ENCODE assay signal across 8 mouse cellular contexts in the genomic region with DNA sequence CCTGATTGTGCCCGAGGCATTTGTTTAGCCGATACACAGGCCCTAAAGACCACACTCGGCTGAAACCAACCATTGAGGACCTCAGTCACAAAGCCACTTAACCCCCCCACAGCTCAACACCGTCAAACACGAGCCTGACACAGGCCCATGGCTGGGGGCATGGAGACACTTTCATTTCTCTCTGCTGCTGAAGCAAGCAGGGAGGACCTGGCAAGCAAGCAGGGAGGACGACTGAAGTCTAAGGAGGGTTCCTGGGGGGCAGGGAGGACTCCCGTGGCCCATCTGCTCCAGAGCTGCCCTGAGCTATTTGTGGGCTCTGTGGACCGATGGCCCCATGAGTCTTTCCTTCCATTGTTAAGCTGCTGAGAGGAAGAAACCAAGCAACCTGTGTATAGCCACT. TPM values are rescaled to one million over a fixed set of nuclear protein-coding genes. Genes with fewer than 3 reads are reported as not detected.
DNase-seq lines count a peak whose midpoint lies in the region; ATAC-seq and TF ChIP-seq lines count a peak whose summit lies in the region.

No protein-coding gene starts in this region.

- peaks cover 80% of the 10 kb centered on the region for H3K4me1 ChIP-seq in heart, embryonic 13.5 days
- H3K4me1 ChIP-seq in cortical plate, adult 2 months (ENCODE audit: control insufficient read depth, insufficient read depth, low read length), result peaks cover 33% of the 10 kb centered on the region
- H3K4me1 ChIP-seq in hindbrain, embryonic 15.5 days (replicated peaks), result peaks cover 75% of the 10 kb centered on the region
- peaks cover 50% of the 10 kb centered on the region for H3K4me1 ChIP-seq in midbrain, embryonic 14.5 days (ENCODE audit: control insufficient read depth, insufficient read depth, low read length)

- no peaks in the 10 kb centered on the region for H3K9me3 ChIP-seq in heart, embryonic 13.5 days
- no peaks in the 10 kb centered on the region for H3K9me3 ChIP-seq in hindbrain, embryonic 15.5 days
- no peaks in the 10 kb centered on the region for H3K9me3 ChIP-seq in midbrain, embryonic 14.5 days (ENCODE audit: control insufficient read depth, low read length)

- no peak for DNase-seq in heart, postnatal 4 days
- peak; percentile 46 for DNase-seq in midbrain, embryonic 14.5 days
- no peak for DNase-seq in urinary bladder, postnatal 10 days (ENCODE audit: low spot score)
- no peak for DNase-seq in left cerebral cortex, adult 9 months (ENCODE audit: low spot score in 2 of 2)
- no peak for DNase-seq in thymus, postnatal 4 days

- no peaks in the 10 kb centered on the region for H3K27me3 ChIP-seq in heart, embryonic 13.5 days (replicated peaks)
- no peaks in the 10 kb centered on the region for H3K27me3 ChIP-seq in hindbrain, embryonic 15.5 days
- no peaks in the 10 kb centered on the region for H3K27me3 ChIP-seq in midbrain, embryonic 14.5 days (ENCODE audit: control insufficient read depth, insufficient read depth, low read length)

- no peak for TF ChIP-seq CTCF in cortical plate, adult 2 months (IDR thresholded peaks at IDR 0.05; ENCODE audit: extremely low read depth, insufficient read depth, low read length)

- peaks cover 37% of the 10 kb centered on the region for H3K36me3 ChIP-seq in heart, embryonic 13.5 days
- H3K36me3 ChIP-seq in hindbrain, embryonic 15.5 days, result peaks cover 25% of the 10 kb centered on the region
- peaks cover 34% of the 10 kb centered on the region for H3K36me3 ChIP-seq in midbrain, embryonic 14.5 days (ENCODE audit: control insufficient read depth, insufficient read depth, low read length)

- WGBS in heart, embryonic 13.5 days, result 10% methylated on average over 8 of the region's 8 CpGs
- WGBS in hindbrain, embryonic 15.5 days, result 3% methylated on average over 8 of the region's 8 CpGs
- WGBS in midbrain, embryonic 14.5 days, result 2% methylated on average over 8 of the region's 8 CpGs

- H3K27ac ChIP-seq in heart, embryonic 13.5 days (replicated peaks), result peak overlapping the region; percentile 96
- peak overlapping the region; percentile 67 for H3K27ac ChIP-seq in cortical plate, adult 2 months (ENCODE audit: insufficient read depth, low read length)
- peak overlapping the region; percentile 73 for H3K27ac ChIP-seq in hindbrain, embryonic 15.5 days (replicated peaks)
- peak overlapping the region; percentile 87 for H3K27ac ChIP-seq in midbrain, embryonic 14.5 days (replicated peaks; ENCODE audit: low read depth, low read length)

- TF ChIP-seq POLR2A in cortical plate, adult 2 months (IDR thresholded peaks at IDR 0.05; ENCODE audit: extremely low read depth, insufficient read depth, low read length), result no peak

- peak overlapping the region; percentile 33 for H3K4me3 ChIP-seq in heart, embryonic 13.5 days
- no peak overlapping the region for H3K4me3 ChIP-seq in cortical plate, adult 2 months (ENCODE audit: insufficient read depth, low read length)
- H3K4me3 ChIP-seq in hindbrain, embryonic 15.5 days, result no peak overlapping the region
- H3K4me3 ChIP-seq in midbrain, embryonic 14.5 days (replicated peaks; ENCODE audit: low read depth, low read length), result no peak overlapping the region

- H3K9ac ChIP-seq in heart, embryonic 13.5 days, result peak overlapping the region; percentile 75
- H3K9ac ChIP-seq in hindbrain, embryonic 15.5 days, result peak overlapping the region; percentile 9; the same call in 1 of the 2 replicates
- peak overlapping the region; percentile 48 for H3K9ac ChIP-seq in midbrain, embryonic 14.5 days (replicated peaks; ENCODE audit: low read length)

- H3K4me2 ChIP-seq in heart, embryonic 13.5 days, result peak overlapping the region; percentile 62
- H3K4me2 ChIP-seq in hindbrain, embryonic 15.5 days, result peak overlapping the region; percentile 33
- peak overlapping the region; percentile 38 for H3K4me2 ChIP-seq in midbrain, embryonic 14.5 days (ENCODE audit: low read length)

- ATAC-seq in heart, embryonic 13.5 days (ENCODE audit: extremely low read depth, insufficient number of reproducible peaks, low FRiP score, low TSS enrichment), result no peak
- no peak for ATAC-seq in hindbrain, embryonic 15.5 days (ENCODE audit: low FRiP score, low read depth)
- ATAC-seq in midbrain, embryonic 14.5 days (ENCODE audit: low FRiP score, low TSS enrichment), result no peak

RNA-seq across cellular contexts. Expression of gene Vps37b, which starts 20.1 kb away (rescaled TPM):
- polyA plus RNA-seq in heart, embryonic 13.5 days (2015; fragmentation: Nextera tagmentation; extraction: Ambion mirVana), result 51.2 and 52.2 TPM in 2 replicates
- total RNA-seq in heart, postnatal 4 days (2021), result 10 to 100 TPM; 42.3 to 49.1 TPM
- 48.4 and 48.7 TPM in 2 replicates for polyA plus RNA-seq in cortical plate, adult 2 months (2012; rRNA removed)
- 75.5 and 82.4 TPM in 2 replicates for polyA plus RNA-seq in hindbrain, embryonic 15.5 days (2015; fragmentation: Nextera tagmentation; extraction: Ambion mirVana)
- 58.0 and 72.4 TPM in 2 replicates for polyA plus RNA-seq in midbrain, embryonic 14.5 days (2014; fragmentation: Nextera tagmentation; extraction: Ambion mirVana)

RNA-seq across cellular contexts. Expression of gene Hip1r, which starts 38.5 kb away (rescaled TPM):
- 4.7 and 5.6 TPM in 2 replicates for polyA plus RNA-seq in heart, embryonic 13.5 days (2015; fragmentation: Nextera tagmentation; extraction: Ambion mirVana)
- total RNA-seq in heart, postnatal 4 days (2021), result 10 to 100 TPM; 29.6 to 42.2 TPM
- polyA plus RNA-seq in cortical plate, adult 2 months (2012; rRNA removed), result 42.1 and 46.6 TPM in 2 replicates
- 33.9 and 34.2 TPM in 2 replicates for polyA plus RNA-seq in hindbrain, embryonic 15.5 days (2015; fragmentation: Nextera tagmentation; extraction: Ambion mirVana)
- 22.5 and 24.7 TPM in 2 replicates for polyA plus RNA-seq in midbrain, embryonic 14.5 days (2014; fragmentation: Nextera tagmentation; extraction: Ambion mirVana)

Comparison
In these comparisons a context has a peak if more than half of its experiments do, and no peak if none do; other contexts are left out.
1. H3K9ac ChIP-seq: peak in every context shown above with its lines; median percentile 75 in heart, embryonic 13.5 days; 48 in midbrain, embryonic 14.5 days; 9 in hindbrain, embryonic 15.5 days.